Mouse (Mus musculus): Measurements from ENCODE around the gene Ripply3.

Gene Ripply3

DNA sequence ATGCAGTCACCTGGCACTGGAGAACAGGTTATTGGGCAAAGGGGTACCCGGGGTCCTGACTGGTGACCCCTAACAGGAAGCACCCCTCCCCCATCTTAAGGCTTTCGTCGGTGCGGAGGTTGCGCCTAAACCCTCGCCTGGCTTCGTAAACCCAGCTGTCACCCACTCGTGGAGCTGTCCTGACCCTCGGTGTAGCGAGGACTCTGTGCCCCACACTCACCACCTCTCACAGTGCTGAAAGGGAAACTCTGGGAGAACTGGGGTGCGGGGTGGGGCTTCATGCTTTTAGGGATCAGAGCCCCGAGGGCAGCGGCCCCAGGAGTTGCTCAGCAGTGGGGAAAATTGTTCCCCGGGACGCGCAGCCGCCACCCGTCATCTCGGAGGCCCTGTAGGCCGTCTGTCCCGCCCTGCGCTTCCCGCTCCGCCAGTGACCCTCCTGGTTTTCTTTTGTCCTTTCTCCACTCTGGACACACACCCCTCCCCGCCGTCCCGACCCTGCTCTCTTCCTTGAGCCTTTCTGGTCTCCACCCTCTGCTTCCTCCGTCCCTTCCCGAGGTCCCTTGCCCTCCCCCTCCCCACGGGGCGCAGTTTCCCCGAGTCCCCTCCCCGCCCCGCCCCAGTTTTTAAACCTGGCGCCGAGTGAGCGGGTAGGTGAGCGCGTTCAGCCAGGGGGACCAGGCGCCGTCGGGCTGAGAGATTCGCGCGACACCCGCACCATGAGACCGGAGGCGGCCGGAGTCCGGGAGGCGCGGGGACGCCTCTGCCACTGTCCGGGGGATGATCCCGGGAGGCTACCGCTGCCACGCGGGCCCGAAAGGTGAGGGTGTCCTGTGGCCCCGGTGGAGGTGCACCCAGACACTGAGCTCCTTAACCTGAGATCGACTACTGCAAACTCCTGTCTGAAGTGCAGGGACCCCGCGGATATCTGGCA, at the start of gene Ripply3:
Ripply3 (plus strand) TSS at position 640 of the 931 bp plus-strand sequence.
- peak; percentile 51 for DNase-seq (ENCODE audit: low read depth, low spot score)

DNA sequence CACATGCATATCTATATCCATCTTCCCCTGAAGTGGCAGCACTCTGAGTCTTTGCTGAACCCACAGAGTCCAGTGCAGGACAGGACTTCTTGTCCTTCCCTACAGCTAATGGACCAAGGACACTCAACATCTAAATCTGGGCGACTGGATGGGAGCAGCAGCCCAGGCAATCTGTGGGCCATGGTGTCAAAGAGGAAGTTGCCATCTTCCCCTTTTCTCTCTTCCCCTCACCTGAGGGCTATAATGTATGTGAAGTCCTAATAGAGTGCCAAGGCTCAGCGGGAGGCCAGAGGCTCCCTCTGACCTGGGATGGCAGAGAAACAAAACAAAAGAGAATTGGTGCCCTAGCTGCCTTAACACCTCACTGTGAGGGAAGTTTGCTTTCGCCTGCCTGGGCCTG, 44.2 kb upstream of the Ripply3 start:
- no peak for DNase-seq (ENCODE audit: low read depth, low spot score)

DNA sequence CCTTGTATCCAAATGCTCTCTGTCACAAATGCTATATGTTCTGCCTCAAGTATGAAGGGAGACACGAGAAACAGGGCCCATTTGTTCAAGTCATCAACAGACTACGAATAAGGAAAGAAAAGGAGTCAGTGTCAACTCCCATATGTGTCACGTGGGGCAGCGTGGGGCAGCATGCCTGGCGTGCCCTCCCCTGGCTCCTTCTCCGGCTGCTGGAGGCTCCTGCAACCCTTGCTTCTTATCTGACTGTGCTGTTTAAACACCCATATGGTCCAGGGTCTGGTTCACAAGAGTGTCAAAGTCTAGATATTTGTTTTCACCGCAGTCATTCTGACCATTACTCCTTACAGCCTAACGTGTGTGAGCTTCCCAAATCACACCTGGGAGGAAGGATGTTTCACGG, 40.4 kb upstream of the Ripply3 start:
- no peak for DNase-seq (ENCODE audit: low read depth, low spot score)

DNA sequence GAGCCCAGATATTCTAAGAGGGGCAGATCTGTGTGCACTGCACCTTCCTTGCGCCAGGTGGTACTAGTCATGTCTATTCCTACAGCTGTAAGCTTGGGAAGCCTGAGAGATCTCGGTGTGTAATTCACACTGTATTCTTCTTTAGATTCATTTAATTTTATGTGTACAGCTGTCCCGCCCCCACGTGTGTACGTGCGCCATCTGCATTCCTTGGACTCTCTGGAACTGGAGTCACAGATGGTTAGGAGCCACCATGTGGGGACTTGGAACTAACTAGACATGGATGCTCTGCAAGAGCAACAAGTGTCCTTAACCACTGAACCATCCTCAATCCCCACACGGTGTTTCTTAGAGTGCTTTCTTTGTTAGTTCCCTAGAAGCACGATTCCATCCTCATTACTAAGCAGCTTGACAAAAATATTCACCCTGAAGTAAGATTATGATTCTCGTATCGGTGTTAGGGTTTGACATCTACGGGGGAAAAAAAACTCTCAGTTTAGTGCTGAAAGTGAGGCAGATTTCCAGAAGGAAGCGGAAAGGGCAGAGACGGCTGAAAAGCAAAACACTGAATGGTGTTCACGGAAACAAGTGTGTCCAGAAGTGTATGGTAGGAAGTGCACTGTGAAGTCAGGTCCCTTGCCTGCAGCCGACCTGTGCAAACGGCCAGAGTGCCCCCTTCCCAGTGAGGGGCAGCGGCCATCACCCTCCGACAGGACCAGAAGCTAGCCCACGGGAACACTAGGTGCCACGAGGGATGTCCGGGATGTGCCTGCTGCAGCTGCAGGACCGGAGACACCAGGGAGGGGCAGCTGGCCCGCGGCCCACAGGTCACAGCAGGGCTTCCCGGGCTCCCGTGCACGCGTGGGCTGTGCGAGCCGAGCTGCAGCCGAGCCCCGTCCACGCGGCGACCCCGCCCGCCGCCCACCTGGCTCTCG, 38.8 kb upstream of the Ripply3 start:
- DNase-seq (ENCODE audit: low read depth, low spot score): no peak

DNA sequence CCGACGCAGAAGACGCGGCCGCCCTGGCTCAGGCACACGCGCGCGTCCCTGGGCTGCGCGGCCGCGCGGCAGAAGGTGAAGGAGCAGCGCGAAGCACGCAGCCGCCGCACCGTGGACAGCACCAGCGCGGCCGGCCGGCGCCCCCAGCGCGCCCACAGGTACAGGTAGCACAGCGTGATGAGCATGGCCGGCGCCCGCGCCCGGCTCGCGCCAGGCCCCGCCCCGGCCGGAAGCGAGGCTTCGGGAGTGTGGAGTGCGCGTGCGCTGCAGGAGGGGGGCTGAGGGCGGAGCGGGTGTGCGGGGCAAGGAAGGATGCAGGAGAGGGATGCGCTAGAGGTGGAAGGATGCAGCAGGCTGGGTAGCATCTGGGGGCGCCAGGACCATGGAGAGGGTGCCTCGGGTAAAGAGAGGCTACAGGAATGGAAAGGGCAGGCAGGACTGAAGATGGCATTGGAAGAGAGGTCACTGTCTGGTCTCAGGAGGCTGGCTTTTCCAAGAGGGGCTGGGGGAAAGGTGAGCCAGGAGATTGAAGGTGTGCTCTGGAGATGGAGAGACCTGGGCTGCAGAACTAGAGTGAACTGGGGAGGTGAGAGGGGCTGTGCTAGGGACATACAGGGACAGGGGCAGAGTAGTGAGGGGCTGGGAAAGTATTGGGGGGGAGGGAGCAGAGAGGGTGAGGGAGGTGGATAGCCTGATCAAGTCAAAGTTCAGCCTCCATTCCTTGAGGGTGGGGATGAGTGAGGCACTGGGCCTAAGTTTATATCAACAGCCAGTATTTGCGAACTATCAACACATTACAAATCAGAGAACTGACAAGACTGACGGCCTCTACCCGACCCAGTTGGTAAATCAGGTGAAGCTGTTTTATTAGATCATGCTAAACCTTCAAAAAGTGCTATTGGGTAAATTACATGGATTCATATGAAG, 37.9 kb upstream of the Ripply3 start:
- DNase-seq (ENCODE audit: low read depth, low spot score): peak; percentile 92

DNA sequence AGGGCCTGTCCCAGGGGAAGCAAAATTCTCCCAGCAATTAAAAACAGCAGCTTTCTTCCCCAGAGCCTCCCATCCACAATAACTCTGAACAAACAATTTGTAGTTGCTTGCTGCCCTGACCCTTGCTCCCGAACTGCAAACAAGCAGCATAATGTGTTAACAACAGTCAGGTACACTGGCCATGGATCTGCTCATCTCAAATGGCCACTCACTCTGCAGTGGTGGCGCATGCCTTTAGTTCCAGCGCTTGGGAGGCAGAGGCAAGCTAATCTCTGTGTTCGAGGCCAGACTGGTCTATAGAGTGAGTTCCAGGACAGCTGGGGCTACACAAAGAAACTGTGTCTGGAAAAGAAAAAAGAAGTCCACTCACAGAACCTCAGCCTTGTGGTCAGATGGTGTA, 37.1 kb upstream of the Ripply3 start:
- no peak for DNase-seq (ENCODE audit: low read depth, low spot score)

DNA sequence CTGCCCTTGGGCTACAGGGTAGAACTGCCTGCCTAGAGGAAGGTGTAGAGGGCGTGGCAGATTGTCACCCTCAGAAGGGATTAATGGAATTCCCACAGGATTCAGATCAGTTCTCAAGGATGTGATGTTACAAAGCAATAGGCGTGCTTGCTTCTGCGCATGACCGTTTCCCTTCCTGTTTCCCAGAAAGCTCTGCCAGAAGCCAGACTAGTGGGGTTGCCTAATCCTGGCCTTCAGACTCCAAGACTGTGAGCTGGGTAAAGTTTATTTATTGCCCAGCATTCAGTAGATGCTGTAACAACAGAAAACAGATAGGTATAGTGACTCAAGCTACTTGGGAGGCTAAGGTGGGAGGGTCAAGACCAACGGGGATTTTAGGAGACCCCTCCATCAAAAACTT, 30.1 kb upstream of the Ripply3 start:
- DNase-seq (ENCODE audit: low read depth, low spot score): no peak

DNA sequence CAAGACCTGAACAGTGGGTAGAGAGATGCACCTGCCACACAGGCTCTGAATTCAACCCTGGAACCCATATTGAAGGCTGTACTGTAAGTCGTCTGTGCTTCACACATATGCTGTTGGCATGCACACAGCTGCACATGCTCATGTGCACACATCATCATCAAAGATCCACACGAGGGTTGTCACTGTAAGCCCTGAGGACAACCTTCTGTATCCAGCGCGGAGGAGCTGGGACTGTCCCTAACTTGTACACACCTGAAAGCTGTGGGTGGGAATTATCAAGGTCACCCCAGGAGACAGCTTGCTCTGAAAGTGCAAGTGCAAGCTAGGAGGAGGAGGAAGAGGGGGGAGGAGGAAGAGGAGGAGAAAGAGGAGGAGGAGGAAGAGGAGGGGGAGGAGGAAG, 29.0 kb upstream of the Ripply3 start:
- DNase-seq (ENCODE audit: low read depth, low spot score): peak; percentile 53

DNA sequence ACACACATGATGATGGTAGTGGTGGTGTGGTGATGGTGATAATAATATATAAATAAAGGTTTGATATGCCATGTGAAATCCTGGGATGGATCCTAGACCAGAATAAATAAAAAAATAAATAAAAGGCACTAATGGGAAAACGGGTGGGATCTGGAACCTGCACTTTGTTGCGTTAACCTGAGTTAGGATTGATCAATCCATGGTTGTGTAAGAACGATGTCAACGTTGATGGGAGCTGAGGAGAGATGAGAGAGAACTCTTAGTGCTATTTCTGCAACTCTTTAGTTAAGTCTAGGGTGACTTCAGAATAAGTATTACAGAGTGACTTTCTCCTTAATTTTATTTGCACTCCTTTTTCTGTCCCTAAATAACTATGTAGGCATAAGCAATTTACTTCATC, 27.0 kb upstream of the Ripply3 start:
- DNase-seq (ENCODE audit: low read depth, low spot score): no peak

DNA sequence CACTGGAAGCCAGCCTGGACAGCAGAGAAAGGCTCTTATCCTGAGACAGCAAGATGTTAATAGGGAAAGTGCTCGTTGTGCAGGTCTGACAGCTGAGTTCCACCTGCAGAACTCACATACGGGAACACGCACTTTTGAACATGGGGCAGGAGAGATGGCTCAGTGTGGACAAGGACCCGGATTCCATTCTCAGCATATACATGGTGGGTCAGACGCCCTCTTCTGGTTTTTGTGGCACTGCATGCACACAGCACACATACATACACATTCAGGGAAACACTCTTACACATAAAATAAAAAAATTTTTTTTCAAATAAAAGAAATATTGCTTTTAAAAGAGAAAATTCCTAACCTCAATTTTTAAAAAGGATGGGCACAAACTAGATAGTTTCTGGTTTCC, 26.5 kb upstream of the Ripply3 start:
- DNase-seq (ENCODE audit: low read depth, low spot score): no peak

DNA sequence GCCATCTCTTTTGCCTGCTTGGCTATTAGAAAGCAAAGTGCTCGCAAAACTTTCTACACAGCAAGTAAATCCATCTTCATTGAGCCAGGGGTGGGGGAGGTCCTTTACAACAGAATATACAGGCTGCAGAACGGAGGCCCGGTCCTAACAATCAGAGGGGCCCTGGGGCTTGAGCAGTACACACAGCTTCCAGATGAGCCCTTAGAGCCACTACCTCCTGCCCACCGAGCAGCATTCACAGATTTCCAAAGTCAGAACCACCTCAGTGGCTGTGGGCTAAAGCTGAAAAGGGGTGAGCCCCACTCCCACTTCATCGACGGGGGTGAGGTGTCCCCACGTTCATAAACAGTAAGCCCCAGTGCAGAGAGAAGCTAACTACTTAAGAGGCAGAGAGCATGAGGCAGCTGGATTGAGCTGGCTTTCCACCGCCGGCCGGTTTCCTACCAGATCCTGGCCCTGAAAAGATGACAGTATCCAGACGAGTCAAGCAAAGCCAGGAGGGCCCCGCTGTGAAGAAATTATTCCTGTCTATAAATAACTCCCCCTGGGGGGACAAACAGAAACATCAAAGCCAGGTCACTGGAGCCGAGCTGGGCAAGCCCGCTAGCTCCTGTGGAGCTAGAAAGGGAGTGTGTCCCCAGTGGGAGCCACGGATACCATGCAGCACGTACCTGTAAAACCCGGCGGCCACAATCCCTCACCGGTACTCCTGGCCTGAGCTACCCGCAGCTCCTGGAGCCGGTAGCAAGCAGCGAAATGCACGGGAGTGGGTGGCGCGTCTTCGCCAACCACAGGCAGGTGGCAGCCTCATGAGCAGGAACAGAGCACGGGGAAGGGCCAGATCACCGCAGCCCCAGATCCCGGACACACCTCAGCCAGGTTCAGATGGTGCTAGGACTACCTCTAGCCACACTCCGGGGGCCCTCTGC, 25.7 kb upstream of the Ripply3 start:
- peak; percentile 73 for DNase-seq (ENCODE audit: low read depth, low spot score)

DNA sequence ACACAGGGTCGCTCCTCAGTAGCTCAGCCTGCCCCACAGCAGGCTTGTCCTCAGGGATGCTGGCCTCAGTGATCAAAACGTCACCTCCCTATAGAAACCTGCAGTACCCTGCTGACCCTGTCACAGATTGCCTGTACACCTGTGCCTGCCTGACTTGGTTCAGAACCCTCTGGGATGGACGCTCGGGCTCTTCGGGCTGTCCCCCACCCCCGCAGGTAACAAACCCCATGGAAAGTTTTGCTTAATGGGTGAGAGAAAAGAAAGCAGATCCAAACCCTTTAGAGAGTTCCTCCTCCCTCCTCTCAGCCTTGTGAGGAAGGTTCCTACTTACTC, 25.1 kb upstream of the Ripply3 start:
- no peak for DNase-seq (ENCODE audit: low read depth, low spot score)

DNA sequence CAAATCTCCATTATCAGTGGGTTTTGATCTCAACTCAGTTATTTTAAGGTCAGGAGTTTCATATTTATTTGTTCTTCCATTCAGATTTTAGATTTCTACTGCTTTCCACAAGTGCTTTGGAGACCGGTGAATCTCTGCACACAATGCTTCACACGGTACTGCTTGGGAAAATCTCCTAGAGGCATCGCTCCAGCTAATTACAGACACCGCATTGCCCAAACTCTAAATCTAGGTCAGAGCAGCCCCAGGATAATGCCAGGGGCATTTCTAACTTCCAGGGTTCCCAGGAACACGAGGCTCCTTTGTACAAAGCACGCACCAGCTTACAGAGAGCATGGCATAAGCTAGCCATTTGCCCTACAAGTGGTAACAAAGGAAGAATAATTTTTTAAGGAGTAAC, 20.7 kb upstream of the Ripply3 start:
- DNase-seq (ENCODE audit: low read depth, low spot score): no peak

DNA sequence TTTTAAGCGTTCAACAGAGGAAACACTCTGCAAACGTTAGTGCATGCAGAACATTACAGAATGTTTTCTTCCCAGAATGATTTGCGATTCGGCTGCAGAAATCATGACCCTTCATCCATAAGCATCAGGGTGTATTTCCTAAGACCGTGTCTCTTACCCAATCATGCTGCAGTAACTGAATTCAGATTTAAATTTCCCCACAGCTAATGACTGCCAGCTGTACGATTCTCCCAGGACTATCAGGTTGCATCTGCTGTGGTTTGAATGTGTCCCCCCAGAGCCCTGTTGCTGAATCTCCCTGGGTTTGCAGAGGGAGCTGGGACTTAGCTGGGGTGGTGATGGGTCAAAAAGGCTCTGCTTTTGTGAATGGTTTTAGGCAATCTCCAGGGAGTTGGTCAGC, 20.3 kb upstream of the Ripply3 start:
- DNase-seq (ENCODE audit: low read depth, low spot score): no peak

DNA sequence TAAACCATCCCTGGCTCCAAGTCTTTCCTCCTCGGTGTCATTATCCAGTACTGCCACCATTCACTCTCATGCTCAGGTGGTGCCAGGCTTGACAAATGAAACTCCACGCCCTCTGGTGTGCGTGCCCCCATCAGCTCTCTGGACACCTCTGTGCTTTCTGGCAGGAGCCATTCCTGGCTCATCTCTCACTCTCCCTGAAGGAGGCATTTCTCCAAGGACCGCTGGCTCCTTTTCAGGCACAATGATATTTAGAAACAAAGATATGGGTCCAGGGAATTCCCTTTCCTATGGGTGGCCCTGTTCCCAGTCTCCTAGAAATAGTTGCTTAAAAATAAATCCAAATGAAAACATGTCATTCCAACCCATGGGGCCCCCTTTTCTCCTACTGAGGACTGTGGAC, 19.2 kb upstream of the Ripply3 start:
- no peak for DNase-seq (ENCODE audit: low read depth, low spot score)

DNA sequence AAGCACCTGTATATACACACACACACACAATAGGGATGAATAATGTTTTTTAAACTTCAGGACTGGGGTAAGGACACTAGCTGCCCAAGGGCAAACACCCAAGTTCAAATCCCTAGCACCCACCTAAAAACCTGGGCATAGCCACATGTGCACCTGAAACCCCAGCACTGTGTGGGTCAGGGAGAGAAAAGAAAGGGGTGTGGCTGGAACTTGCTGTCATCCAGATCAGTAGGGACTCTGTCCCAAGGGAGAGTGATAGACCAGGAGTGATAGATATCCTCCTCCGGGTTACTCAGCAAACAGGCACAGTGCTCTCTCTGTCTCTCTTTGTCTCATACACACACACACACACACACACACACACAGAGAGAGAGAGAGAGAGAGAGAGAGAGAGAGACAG, 16.8 kb upstream of the Ripply3 start:
- DNase-seq (ENCODE audit: low read depth, low spot score): no peak

DNA sequence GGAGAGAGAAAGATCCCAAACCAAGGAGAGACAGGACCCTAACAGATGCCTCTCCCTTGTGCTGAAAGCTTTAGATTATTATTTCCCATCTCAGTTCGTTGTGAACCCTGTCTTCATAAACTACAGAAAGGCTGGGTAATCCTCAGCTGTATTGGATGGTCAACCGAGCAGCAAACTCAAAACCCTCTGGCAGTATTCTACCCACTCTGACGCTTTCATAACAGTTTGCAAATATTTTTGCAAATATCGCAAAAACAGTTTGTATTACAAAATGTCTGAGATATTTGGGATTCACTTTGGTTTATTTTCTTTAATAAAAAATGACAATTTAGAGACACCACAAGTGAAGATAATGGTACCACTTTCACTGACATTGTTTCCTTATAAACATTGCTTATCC, 16.3 kb upstream of the Ripply3 start:
- DNase-seq (ENCODE audit: low read depth, low spot score): no peak

DNA sequence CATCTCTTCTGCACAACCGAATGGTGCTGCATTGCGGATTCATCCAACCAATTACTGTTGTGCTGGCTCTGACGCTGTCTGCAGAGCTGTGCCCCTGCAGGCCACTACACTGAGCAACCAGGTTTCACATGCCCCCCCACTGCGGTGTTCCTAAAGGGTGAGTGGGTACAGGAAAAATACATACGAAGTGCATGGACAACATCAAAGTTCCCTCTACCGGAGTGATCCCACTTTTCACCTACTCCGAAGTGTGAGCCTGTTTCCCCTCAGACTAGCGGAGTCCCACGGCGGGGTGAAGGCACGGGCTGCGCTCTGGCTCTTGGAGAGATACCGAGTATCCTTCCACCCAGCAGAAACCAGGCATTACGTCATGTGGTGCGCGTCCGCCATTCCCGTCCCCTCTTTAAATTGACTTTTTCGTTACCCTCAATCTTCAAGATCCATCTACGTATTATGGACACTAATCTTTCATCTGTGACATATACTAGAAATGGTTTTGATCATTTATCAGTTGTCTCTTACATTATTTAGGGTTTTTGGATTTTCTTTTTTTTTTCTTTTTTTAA, 15.5 kb upstream of the Ripply3 start:
- DNase-seq (ENCODE audit: low read depth, low spot score): peak; percentile 90

DNA sequence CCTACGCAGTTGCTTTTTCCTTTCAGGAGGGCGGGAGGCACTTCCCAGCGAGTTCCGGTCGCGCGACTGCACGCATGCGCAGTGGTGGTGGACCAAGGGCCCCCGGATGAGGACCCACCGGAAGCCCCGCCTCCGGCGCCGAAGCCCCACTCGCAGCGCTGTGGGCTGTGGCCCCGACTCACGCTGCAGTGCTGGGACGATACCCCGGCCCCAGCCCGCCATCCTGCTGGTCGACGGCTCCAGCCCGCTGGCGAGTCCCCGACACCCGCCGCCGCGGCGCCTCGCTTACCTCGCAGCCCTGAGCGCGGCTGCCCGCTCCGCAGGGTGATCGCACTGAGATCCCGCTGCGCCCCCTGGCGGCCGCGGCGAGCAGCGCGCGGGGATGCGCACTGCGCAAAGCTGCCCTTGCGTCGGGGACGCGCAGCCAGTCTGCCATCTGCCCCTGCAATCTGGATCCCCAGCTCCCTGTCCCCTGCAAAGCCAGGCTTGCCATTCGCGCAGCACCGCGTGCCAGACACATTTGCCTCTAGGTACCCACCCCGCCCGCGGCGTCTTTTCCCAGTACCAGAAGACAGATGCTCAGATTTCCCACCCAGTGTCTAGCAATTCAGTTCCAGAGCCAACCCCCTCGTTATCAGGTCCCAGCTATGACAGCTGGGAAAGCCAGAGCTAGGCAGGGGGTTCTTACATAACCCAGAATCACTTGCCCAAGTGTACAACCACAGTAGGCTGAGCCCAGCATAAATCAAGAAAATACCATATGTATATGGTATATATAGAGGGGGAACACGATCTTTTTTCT, 14.8 kb upstream of the Ripply3 start, which contains the start of gene Hlcs:
Hlcs (minus strand) TSS at position 343 of the 802 bp plus-strand sequence.
- peak; percentile 99 for DNase-seq (ENCODE audit: low read depth, low spot score)

All from CD4-positive, CD25-positive, alpha-beta regulatory T cell, adult 2 months (primary cell).